23 mouse cellular contexts compared by ENCODE assay signal in genomic region chr9:25489221-25489960, GRCm38 (mm10). TPM values are rescaled to one million over a fixed set of nuclear protein-coding genes. Genes with fewer than 3 reads are reported as not detected.
A peak's percentile ranks its signal among the peaks of the same experiment; 100 is the strongest.
DNase-seq lines count a peak whose midpoint lies in the region; ATAC-seq and TF ChIP-seq lines count a peak whose summit lies in the region.
"Had no signal": no experiment of that assay in that cellular context is flagged by ENCODE, and none has a peak within 500 bp of the region (broad histone marks: within the 10 kb centered on the region; RNA-seq: fewer than 3 reads in every experiment).

No protein-coding gene starts in this region.

- no peak overlapping the region for H3K27ac ChIP-seq in intestine, embryonic 14.5 days (ENCODE audit: low read depth)
- H3K27ac ChIP-seq in intestine, embryonic 16.5 days (ENCODE audit: low read length): no peak overlapping the region
- H3K27ac ChIP-seq in macrophage: peak overlapping the region; percentile 57; the same call in 1 of the 2 replicates
- H3K27ac ChIP-seq in small intestine, adult 2 months (ENCODE audit: insufficient read depth, low read depth, low read length): peak overlapping the region; percentile 85; the same call in 1 of the 2 replicates
- no peak overlapping the region for H3K27ac ChIP-seq in thymus, adult 2 months (ENCODE audit: control insufficient read depth, insufficient read depth, low read length)
- H3K27ac ChIP-seq: embryonic facial prominence, embryonic 10.5 days; hindbrain, embryonic 14.5 days; left cerebral cortex, adult 2 months; liver, embryonic 15.5 days; lung, embryonic 15.5 days had no signal

- H3K4me2 ChIP-seq in intestine, embryonic 14.5 days (ENCODE audit: low read length): no peak overlapping the region
- no peak overlapping the region for H3K4me2 ChIP-seq in intestine, embryonic 16.5 days (ENCODE audit: low read depth, low read length)
- H3K4me2 ChIP-seq: hindbrain, embryonic 14.5 days; liver, embryonic 15.5 days; lung, embryonic 15.5 days had no signal

- TF ChIP-seq POLR2A in small intestine, adult 2 months (IDR thresholded peaks at IDR 0.05; ENCODE audit: low read depth, low read length): no peak
- TF ChIP-seq POLR2A in thymus, adult 2 months (IDR thresholded peaks at IDR 0.05; ENCODE audit: control insufficient read depth, extremely low read depth, insufficient read depth, low read length, poor library complexity): no peak

- no peaks in the 10 kb centered on the region for H3K36me3 ChIP-seq in intestine, embryonic 14.5 days (ENCODE audit: control insufficient read depth, insufficient read depth, low read length)
- H3K36me3 ChIP-seq in intestine, embryonic 16.5 days (ENCODE audit: control insufficient read depth, insufficient read depth, low read length): no peaks in the 10 kb centered on the region
- peaks cover 14% of the 10 kb centered on the region; the same call in 1 of the 2 replicates for H3K36me3 ChIP-seq in macrophage (ENCODE audit: inconsistent target)
- peaks cover 3% of the 10 kb centered on the region for H3K36me3 ChIP-seq in small intestine, adult 2 months (ENCODE audit: control insufficient read depth, insufficient read depth, low read length)
- no peaks in the 10 kb centered on the region for H3K36me3 ChIP-seq in thymus, adult 2 months (ENCODE audit: control insufficient read depth, insufficient read depth, low read length)
- H3K36me3 ChIP-seq: liver, embryonic 15.5 days; lung, embryonic 15.5 days had no signal

- no peak for ATAC-seq in intestine, embryonic 14.5 days (replicated peaks; ENCODE audit: low FRiP score, low TSS enrichment, low read depth)
- ATAC-seq in intestine, embryonic 16.5 days: no peak
- ATAC-seq: forebrain, embryonic 16.5 days; inflammation-experienced regulatory T-cells, adult 6 months had no signal

- DNase-seq in heart, adult 8-10 months (ENCODE audit: low spot score): peak; percentile 24
- DNase-seq in heart, postnatal 10 days: no peak
- DNase-seq in intestine, embryonic 14.5 days (ENCODE audit: low spot score): peak; percentile 32
- DNase-seq in thymus, adult 2 months: no peak
- DNase-seq: adrenal gland, postnatal 25 days; cerebellum, adult 9-11 months; gastrocnemius, postnatal 25 days; liver; lung, postnatal 36 days; midbrain, embryonic 14.5 days; right cerebral cortex, postnatal 14 days; spleen, adult 18-20 months; thymus, postnatal 14 days had no signal

- peaks cover 98% of the 10 kb centered on the region for H3K79me2 ChIP-seq in macrophage (ENCODE audit: inconsistent target)

- intact Hi-C loops in heart, postnatal 10 days (cut with DNase I): no loop called here

- WGBS in intestine, embryonic 14.5 days: 76% methylated on average over 7 of the region's 7 CpGs
- WGBS in intestine, embryonic 16.5 days: 77% methylated on average over 7 of the region's 7 CpGs
- 81% methylated on average over 7 of the region's 7 CpGs for WGBS in macrophage (ENCODE audit: missing documents)
- 87% methylated on average over 7 of the region's 7 CpGs for WGBS in small intestine, adult 2 months
- WGBS in thymus, adult 2 months: 96% methylated on average over 7 of the region's 7 CpGs

- no peak overlapping the region for H3K4me3 ChIP-seq in intestine, embryonic 14.5 days (ENCODE audit: low read depth, low read length)
- no peak overlapping the region for H3K4me3 ChIP-seq in intestine, embryonic 16.5 days (ENCODE audit: low read length)
- H3K4me3 ChIP-seq in macrophage (ENCODE audit: inconsistent target): no peak overlapping the region
- no peak overlapping the region for H3K4me3 ChIP-seq in small intestine, adult 2 months (ENCODE audit: low read depth, low read length)
- H3K4me3 ChIP-seq in thymus, adult 2 months (ENCODE audit: control insufficient read depth, insufficient read depth, low read length): no peak overlapping the region
- H3K4me3 ChIP-seq: embryonic facial prominence, embryonic 10.5 days; left cerebral cortex, adult 2 months; liver, embryonic 15.5 days; lung, embryonic 15.5 days had no signal

- H3K9me3 ChIP-seq in intestine, embryonic 14.5 days (ENCODE audit: control insufficient read depth, low read length): no peaks in the 10 kb centered on the region
- H3K9me3 ChIP-seq in intestine, embryonic 16.5 days (ENCODE audit: control insufficient read depth, low read length): no peaks in the 10 kb centered on the region
- H3K9me3 ChIP-seq: embryonic facial prominence, embryonic 10.5 days; liver, embryonic 15.5 days; lung, embryonic 15.5 days had no signal

- no peaks in the 10 kb centered on the region for H3K27me3 ChIP-seq in intestine, embryonic 14.5 days (replicated peaks; ENCODE audit: control insufficient read depth, insufficient read depth, low read length)
- H3K27me3 ChIP-seq in intestine, embryonic 16.5 days (replicated peaks; ENCODE audit: control insufficient read depth, insufficient read depth, low read length): no peaks in the 10 kb centered on the region
- no peaks in the 10 kb centered on the region for H3K27me3 ChIP-seq in small intestine, adult 2 months (ENCODE audit: control insufficient read depth, insufficient read depth, low read length)
- H3K27me3 ChIP-seq in thymus, adult 2 months (ENCODE audit: control insufficient read depth, insufficient read depth, low read length): no peaks in the 10 kb centered on the region
- H3K27me3 ChIP-seq: liver, embryonic 15.5 days; lung, embryonic 15.5 days had no signal

- 0 out of 2 replicates have a peak, but pooled peaks cover 2% of the 10 kb centered on the region for H3K4me1 ChIP-seq in intestine, embryonic 14.5 days (replicated peaks; ENCODE audit: control insufficient read depth, insufficient read depth, low read length)
- peaks cover 5% of the 10 kb centered on the region; the same call in 1 of the 2 replicates for H3K4me1 ChIP-seq in intestine, embryonic 16.5 days (ENCODE audit: control insufficient read depth, insufficient read depth, low read length)
- peaks cover 22% of the 10 kb centered on the region; the same call in 1 of the 2 replicates for H3K4me1 ChIP-seq in small intestine, adult 2 months (ENCODE audit: control insufficient read depth, insufficient read depth, insufficient read length, low read length)
- H3K4me1 ChIP-seq in thymus, adult 2 months (replicated peaks; ENCODE audit: control insufficient read depth, insufficient read depth, low read length): no peaks in the 10 kb centered on the region; the same call in none of the 2 replicates

- no peak for TF ChIP-seq CTCF in small intestine, adult 2 months (IDR thresholded peaks at IDR 0.05; ENCODE audit: extremely low read depth, insufficient read length, insufficient replicate concordance, low read depth, low read length)
- no peak for TF ChIP-seq CTCF in thymus, adult 2 months (IDR thresholded peaks at IDR 0.05; ENCODE audit: borderline replicate concordance, control insufficient read depth, extremely low read depth, insufficient read depth, low read length, poor library complexity)

- no peak overlapping the region for H3K9ac ChIP-seq in intestine, embryonic 14.5 days (ENCODE audit: low read length)
- H3K9ac ChIP-seq in intestine, embryonic 16.5 days (ENCODE audit: low read depth, low read length): no peak overlapping the region
- H3K9ac ChIP-seq: hindbrain, embryonic 14.5 days; liver, embryonic 15.5 days; lung, embryonic 15.5 days had no signal

RNA-seq across cellular contexts. Expression of gene Eepd1, which starts 8.0 kb away (rescaled TPM):
- 10 to 100 TPM; 16.6 to 24.4 (median 20.6) TPM for total RNA-seq in heart, adult 8-10 months (2022)
- 10 to 100 TPM; 21.3 to 27.3 TPM for total RNA-seq in heart, postnatal 10 days (2021)
- polyA plus RNA-seq in intestine, embryonic 14.5 days (2014; fragmentation: Nextera tagmentation; extraction: Ambion mirVana): 5.5 and 6.0 TPM in 2 replicates
- 6.9 and 8.1 TPM in 2 replicates for polyA plus RNA-seq in intestine, embryonic 16.5 days (2015; fragmentation: Nextera tagmentation; extraction: Ambion mirVana)
- 100 to 1,000 TPM in 17 of 26 experiments, 10 to 100 TPM in 8, 1 to 10 TPM in 1; 6.3 to 337 (median 134) TPM for total RNA-seq in macrophage (2018; cell fraction: chromatin; rRNA removed)
- 10 to 100 TPM; 18.6 to 53.9 (median 33.0) TPM for total RNA-seq in macrophage (2018; cell fraction: cytosol; rRNA removed)
- total RNA-seq in macrophage (2018; cell fraction: nucleus; rRNA removed): 100 to 1,000 TPM in 7 of 26 experiments, 10 to 100 TPM in 19; 12.8 to 225 (median 54.1) TPM
- 15.4 to 45.8 TPM (median 36.5 TPM) in 3 replicates for polyA plus RNA-seq in macrophage (2018)
- polyA plus RNA-seq in small intestine, adult 2 months (2012; rRNA removed): 9.1 and 22.7 TPM in 2 replicates
- 6.5 and 6.9 TPM in 2 replicates for polyA plus RNA-seq in thymus, adult 2 months (2012; rRNA removed)

Comparison
In these comparisons a context has a peak if more than half of its experiments do, and no peak if none do; other contexts are left out.
1. DNase-seq: peak in heart, adult 8-10 months (single experiment) and intestine, embryonic 14.5 days (single experiment); none in heart, postnatal 10 days (0 of 2) and thymus, adult 2 months (single experiment).
2. H3K27ac ChIP-seq: peak in macrophage (single experiment) and small intestine, adult 2 months (single experiment); none in intestine, embryonic 14.5 days (single experiment), intestine, embryonic 16.5 days (single experiment) and thymus, adult 2 months (single experiment).